Mouse (Mus musculus) myocyte (in vitro differentiated cells): ENCODE data around the gene Chrnb1.

ENCODE experiments used
- CEBPB ChIP-seq: IDR thresholded peaks from 2 replicates; pipeline ENCODE4 v1.6.1; 2011; ENCODE audit warnings: mild to moderate bottlenecking, moderate library complexity; ENCODE audit not compliant: poor library complexity, insufficient read depth, severe bottlenecking
- E2F4 ChIP-seq: IDR thresholded peaks from one replicate; pipeline ENCODE4 v1.6.1; 2011; ENCODE audit warnings: mild to moderate bottlenecking, control low read depth, moderate library complexity; ENCODE audit not compliant: insufficient read depth
- REST ChIP-seq: IDR thresholded peaks from one replicate; pipeline ENCODE4 v1.6.1; 2011; ENCODE audit warnings: mild to moderate bottlenecking, control low read depth, moderate library complexity; ENCODE audit not compliant: insufficient read depth, insufficient read length

- TF ChIP-seq E2F4 (no peak), REST (no peak), CEBPB (no peak)
Observed at GRCm38 (mm10) chr11:69754233-69754632, 41.5 kb downstream of the Chrnb1 start.
